Mouse (Mus musculus) erythroblast, embryonic 14.5 days (primary cell): ENCODE data around the gene Kcnd2.

ENCODE experiments used
- GATA1 ChIP-seq: IDR thresholded peaks from 2 replicates; pipeline ENCODE4 v1.6.1; 2012; ENCODE audit warnings: low read length, inconsistent platforms, mixed read lengths
- TAL1 ChIP-seq: IDR thresholded peaks from 3 replicates; pipeline ENCODE4 v1.6.1; 2012; ENCODE audit warnings: low read length, inconsistent platforms, mixed read lengths

DNA sequence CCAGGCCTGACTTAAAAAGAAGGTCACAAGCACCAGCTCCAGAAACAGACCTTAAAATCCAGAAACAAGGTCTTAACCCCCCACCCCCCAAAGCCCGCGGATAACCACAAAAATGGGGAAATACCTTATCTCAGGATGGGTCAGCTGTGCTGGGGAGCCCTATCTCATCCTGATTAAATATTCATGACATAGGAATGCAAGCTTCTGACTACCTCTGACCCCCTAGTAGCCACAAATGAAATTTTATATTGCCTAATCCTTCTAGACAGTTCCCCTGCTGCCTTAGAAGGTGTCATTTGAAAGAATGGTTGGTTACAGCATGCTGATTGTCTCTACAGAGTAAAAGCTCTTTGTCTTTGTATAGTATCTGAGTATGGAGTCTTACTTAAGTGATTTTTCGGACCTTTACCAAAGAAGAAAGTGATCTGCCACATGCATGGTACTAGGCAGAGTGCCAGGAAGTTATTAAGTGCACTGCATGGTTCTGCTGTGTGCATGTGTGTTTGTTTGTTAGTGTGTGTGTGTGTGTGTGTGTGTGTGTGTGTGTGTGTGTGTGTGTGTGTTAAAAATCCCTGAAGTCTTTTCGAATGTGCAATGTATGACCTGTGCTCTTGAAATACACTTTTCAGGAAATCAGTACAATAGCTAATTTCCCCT is 111.9 kb downstream of the Kcnd2 start:
- TF ChIP-seq GATA1 (no peak), TAL1 (no peak)
